Mouse (Mus musculus) stomach, postnatal 0 days (tissue): ENCODE results near the gene Wsb2. TPM values are rescaled to one million over a fixed set of nuclear protein-coding genes. Genes with fewer than 3 reads are reported as not detected.

Experiments
- ATAC-seq: fragments of 200-750 bp; cut with Nextera tagmentation; 2 replicates; pipeline ENCODE4 v1.8.0; 2017; ENCODE audit not compliant: low FRiP score, low TSS enrichment
- DNase-seq: peaks from one replicate; pipeline ENCODE4 v3.0.0-alpha.2; 2016; ENCODE audit warnings: low spot score
- H3K27ac ChIP-seq: fragments of 300-500 bp; sonication (generic); replicated peaks from 2 replicates; pipeline ENCODE4 v1.5.1; 2014; ENCODE audit warnings: mild to moderate bottlenecking, control low read depth
- H3K27me3 ChIP-seq: fragments of 300-500 bp; sonication (generic); 2 replicates; pipeline ENCODE4 v1.6.1; 2014; ENCODE audit warnings: low read length; ENCODE audit not compliant: control insufficient read depth, insufficient read depth
- H3K36me3 ChIP-seq: fragments of 300-500 bp; sonication (generic); 2 replicates; pipeline ENCODE4 v1.6.1; 2014; ENCODE audit warnings: low read length, mixed read lengths; ENCODE audit not compliant: control insufficient read depth, insufficient read depth
- H3K4me1 ChIP-seq: fragments of 300-500 bp; sonication (generic); replicated peaks from 2 replicates; pipeline ENCODE4 v1.6.1; 2014; ENCODE audit warnings: antibody characterized with exemption; ENCODE audit not compliant: control insufficient read depth, insufficient read depth
- H3K4me2 ChIP-seq: fragments of 300-500 bp; sonication (generic); replicated peaks from 2 replicates; pipeline ENCODE4 v1.6.1; 2014; ENCODE audit warnings: low read depth, mild to moderate bottlenecking, control low read depth, moderate library complexity
- H3K4me3 ChIP-seq: fragments of 300-500 bp; sonication (generic); 2 replicates; pipeline ENCODE4 v1.5.1; 2014; ENCODE audit warnings: low read depth, low read length, control low read depth
- H3K9ac ChIP-seq: fragments of 300-500 bp; sonication (generic); 2 replicates; pipeline ENCODE4 v1.6.1; 2014; ENCODE audit warnings: mild to moderate bottlenecking, low read length, control low read depth, mixed read lengths
- H3K9me3 ChIP-seq: fragments of 300-500 bp; sonication (generic); 2 replicates; pipeline ENCODE4 v1.6.1; 2016; ENCODE audit warnings: low read length; ENCODE audit not compliant: control insufficient read depth
- CTCF ChIP-seq: IDR thresholded peaks from 2 replicates; pipeline ENCODE4 v1.5.1; 2016; ENCODE audit warnings: antibody characterized with exemption, low read depth, mild to moderate bottlenecking, moderate library complexity
- EP300 ChIP-seq: optimal IDR thresholded peaks from 2 replicates; pipeline ENCODE3; 2016; ENCODE audit warnings: antibody characterized with exemption
- WGBS: fragments of 180-500 bp; shearing (Covaris S2); extraction: QIAGEN DNeasy Blood & Tissue Kit; methylation state at CpG from one replicate; pipeline ENCODE4 v1.1.7; 2014; 5-methylcytosine and 5-hydroxymethylcytosine counted together
- polyA plus RNA-seq: library from polyadenylated mRNA; unstranded; fragments of >200 nt; fragmentation: Nextera tagmentation; extraction: Ambion mirVana; gene quantifications from 2 replicates; pipeline ENCODE4 v1.2.1, GENCODE M21; 2015

Wsb2 gene
- polyA plus RNA-seq, 1 experiment from 2014 or later = 50.3 TPM

- peak; percentile 79 for ATAC-seq
- Histone ChIP-seq H3K4me3 (peak within 1 kb of the TSS; percentile 92), H3K27me3 (no peaks in the 10 kb centered on the region), H3K9ac (peak within 1 kb of the TSS; percentile 95), H3K36me3 (no peaks in the 10 kb centered on the region), H3K27ac (peak within 1 kb of the TSS; percentile 95), H3K9me3 (no peaks in the 10 kb centered on the region), H3K4me1 (no peaks in the 10 kb centered on the region; the same call in 1 of the 2 replicates), H3K4me2 (peak within 1 kb of the TSS; percentile 93)
- WGBS = under 1% methylated on average over 80 of the region's 81 CpGs
- DNase-seq = peak; percentile 78
- TF ChIP-seq CTCF = peak; percentile 32
- no peak for TF ChIP-seq EP300
Observed at GRCm38 (mm10) chr5:117318741-117319629, 38.1 kb upstream of the Wsb2 start, which contains the start of gene Vsig10. Gene Vsig10 (plus strand): TSS chr5:117319083.

DNA sequence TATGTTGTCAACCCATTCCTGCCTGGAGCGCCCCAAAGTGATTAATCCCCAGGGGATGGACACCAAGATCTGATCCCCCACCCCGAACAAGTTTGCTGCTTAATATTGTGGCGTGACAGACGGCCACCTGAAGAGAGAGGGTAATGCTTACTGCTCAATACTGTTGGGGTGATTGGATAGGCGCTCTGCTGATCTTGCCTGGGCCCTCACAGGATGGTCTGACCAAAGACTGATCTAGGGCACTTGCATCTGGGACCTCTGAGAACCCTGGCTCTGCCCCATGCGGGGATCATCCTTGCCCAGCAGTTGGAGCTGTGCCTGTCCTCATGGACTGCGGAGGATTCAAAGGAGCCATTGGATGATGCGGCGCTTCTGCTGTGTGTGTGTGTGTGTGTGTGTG is 33.4 kb upstream of the Wsb2 start:
- ATAC-seq = no peak
- Histone ChIP-seq H3K36me3 (peaks cover 2% of the 10 kb centered on the region; the same call in 1 of the 2 replicates), H3K4me2 (no peak overlapping the region), H3K4me3 (no peak overlapping the region), H3K9me3 (no peaks in the 10 kb centered on the region), H3K9ac (no peak overlapping the region), H3K27ac (no peak overlapping the region), H3K4me1 (no peaks in the 10 kb centered on the region), H3K27me3 (no peaks in the 10 kb centered on the region)
- TF ChIP-seq EP300 = no peak
- TF ChIP-seq CTCF = no peak
- no peak for DNase-seq
- 82% methylated on average over 9 of the region's 9 CpGs for WGBS

GRCm38 (mm10) chr5:117326408-117326807 is 30.7 kb upstream of the Wsb2 start:
- peak; percentile 32 for DNase-seq
- Histone ChIP-seq H3K9me3 (no peaks in the 10 kb centered on the region), H3K4me2 (no peak overlapping the region), H3K27me3 (no peaks in the 10 kb centered on the region), H3K4me3 (no peak overlapping the region), H3K36me3 (peaks cover 2% of the 10 kb centered on the region; the same call in 1 of the 2 replicates), H3K4me1 (no peaks in the 10 kb centered on the region), H3K9ac (no peak overlapping the region), H3K27ac (no peak overlapping the region)
- TF ChIP-seq EP300 (no peak), CTCF (no peak)
- WGBS = 50% methylated on average over 6 of the region's 6 CpGs
- ATAC-seq = peak; percentile 36; the same call in 1 of the 2 replicates

GRCm38 (mm10) chr5:117330457-117330856 is 26.6 kb upstream of the Wsb2 start:
- no peak overlapping the region for H3K4me2 ChIP-seq
- H3K36me3 ChIP-seq = peaks cover 3% of the 10 kb centered on the region; the same call in 1 of the 2 replicates
- TF ChIP-seq CTCF (0 out of 2 replicates have a peak, but pooled peaks have one; percentile 4), EP300 (no peak)
- no peak overlapping the region for H3K9ac ChIP-seq
- no peaks in the 10 kb centered on the region for H3K27me3 ChIP-seq
- ATAC-seq (peak; percentile 90), DNase-seq (peak; percentile 81)
- H3K9me3 ChIP-seq = no peaks in the 10 kb centered on the region
- no peak overlapping the region for H3K4me3 ChIP-seq
- no peak overlapping the region for H3K27ac ChIP-seq
- H3K4me1 ChIP-seq = no peaks in the 10 kb centered on the region
- WGBS = 67% methylated on average over 7 of the region's 7 CpGs

DNA sequence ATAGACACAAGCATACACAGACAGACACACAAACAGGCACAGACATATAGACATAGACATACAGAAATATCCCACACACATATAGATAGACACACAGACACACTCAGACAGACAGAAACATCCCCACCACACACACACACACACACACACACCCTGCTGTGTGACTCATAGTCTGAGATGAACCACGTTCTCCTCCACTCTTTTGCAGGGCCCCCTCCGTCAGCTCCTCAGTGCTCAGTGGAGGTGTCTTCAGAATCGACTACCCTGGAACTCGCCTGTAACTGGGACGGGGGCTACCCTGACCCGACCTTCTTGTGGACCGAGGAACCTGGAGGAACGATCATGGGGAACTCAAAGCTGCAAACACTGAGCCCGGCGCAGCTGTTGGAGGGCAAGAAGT is 19.1 kb upstream of the Wsb2 start:
- Histone ChIP-seq H3K27me3 (no peaks in the 10 kb centered on the region), H3K4me1 (no peaks in the 10 kb centered on the region), H3K4me2 (no peak overlapping the region), H3K9ac (no peak overlapping the region), H3K9me3 (no peaks in the 10 kb centered on the region), H3K4me3 (no peak overlapping the region), H3K36me3 (peaks cover 11% of the 10 kb centered on the region), H3K27ac (no peak overlapping the region)
- ATAC-seq (no peak), DNase-seq (no peak)
- 81% methylated on average over 10 of the region's 10 CpGs for WGBS
- TF ChIP-seq EP300 (no peak), CTCF (no peak)

DNA sequence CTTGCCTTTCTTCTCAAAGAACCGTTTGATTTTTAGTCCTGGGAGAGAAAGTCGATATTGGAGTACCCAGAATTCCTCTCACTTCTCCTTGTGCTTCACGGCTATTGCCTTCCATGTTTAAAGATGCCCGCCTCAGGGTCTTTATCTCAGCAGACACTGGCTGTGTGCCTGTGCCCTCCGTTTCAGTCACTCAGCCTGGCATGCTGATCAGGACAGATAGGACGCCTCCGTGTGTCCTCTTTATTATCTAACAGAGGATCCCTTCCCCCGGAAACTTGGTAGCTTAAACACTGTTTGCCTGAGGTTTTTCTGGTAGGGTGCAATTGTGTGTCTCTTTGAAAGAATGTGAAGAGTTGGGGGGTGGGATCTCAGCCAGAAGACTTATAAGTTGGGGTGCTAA is 18.6 kb upstream of the Wsb2 start:
- H3K4me1 ChIP-seq = no peaks in the 10 kb centered on the region
- ATAC-seq (no peak), DNase-seq (no peak)
- TF ChIP-seq EP300 (no peak), CTCF (no peak)
- no peak overlapping the region for H3K4me2 ChIP-seq
- H3K36me3 ChIP-seq = peaks cover 12% of the 10 kb centered on the region
- H3K27me3 ChIP-seq = no peaks in the 10 kb centered on the region
- no peak overlapping the region for H3K9ac ChIP-seq
- no peaks in the 10 kb centered on the region for H3K9me3 ChIP-seq
- no peak overlapping the region for H3K27ac ChIP-seq
- H3K4me3 ChIP-seq = no peak overlapping the region
- WGBS = 85% methylated on average over 8 of the region's 8 CpGs
